Mouse (Mus musculus) gonadal fat pad, adult 2 months (tissue): ENCODE data around the gene Wdr18. TPM values are rescaled to one million over a fixed set of nuclear protein-coding genes. Genes with fewer than 3 reads are reported as not detected.
"Not testable (repeated sequence)": the region's sequence is repeated elsewhere in the genome, so short reads cannot be mapped to it uniquely, and the experiment has no call there.

Experiments used
- DNase-seq: peaks from one replicate; pipeline ENCODE4 v3.0.0-alpha.2; 2012; ENCODE audit warnings: low read depth
- polyA plus RNA-seq: library from polyadenylated mRNA; depleted of rRNA; stranded (reverse); fragments of >200 nt; gene quantifications from 2 replicates; pipeline ENCODE4 v1.2.3, GENCODE M21; 2012

The Wdr18 gene
- polyA plus RNA-seq, 1 experiment = 42.6 TPM

DNA sequence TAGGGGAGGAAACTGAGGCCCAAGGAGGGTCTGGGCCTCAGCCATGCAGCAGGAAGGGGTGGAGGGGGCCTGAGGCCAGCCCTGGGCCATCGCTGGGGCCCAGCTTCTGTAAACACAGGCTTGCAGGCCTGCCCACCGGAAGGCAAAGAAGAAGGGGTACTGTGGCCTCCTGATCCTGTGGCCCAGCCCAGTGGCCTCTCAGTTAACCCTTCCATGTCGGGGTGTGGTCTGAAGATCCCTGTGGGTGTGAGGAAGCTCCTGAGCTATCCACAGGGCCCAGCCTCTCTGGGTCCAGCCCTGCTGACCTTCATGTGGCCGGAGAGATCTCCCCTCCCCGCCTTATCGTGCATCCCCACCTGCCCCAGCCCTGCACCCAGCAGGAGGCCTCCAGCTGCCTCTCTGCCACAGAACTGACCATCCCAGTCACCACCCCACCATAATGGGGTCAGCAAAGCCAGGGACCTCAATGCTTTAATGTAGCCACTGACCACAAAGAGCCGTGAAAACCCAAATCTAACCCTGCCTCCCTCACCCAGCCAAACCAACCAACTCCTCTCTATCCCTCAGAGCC, 13.1 kb upstream of the Wdr18 start:
- DNase-seq = no peak

DNA sequence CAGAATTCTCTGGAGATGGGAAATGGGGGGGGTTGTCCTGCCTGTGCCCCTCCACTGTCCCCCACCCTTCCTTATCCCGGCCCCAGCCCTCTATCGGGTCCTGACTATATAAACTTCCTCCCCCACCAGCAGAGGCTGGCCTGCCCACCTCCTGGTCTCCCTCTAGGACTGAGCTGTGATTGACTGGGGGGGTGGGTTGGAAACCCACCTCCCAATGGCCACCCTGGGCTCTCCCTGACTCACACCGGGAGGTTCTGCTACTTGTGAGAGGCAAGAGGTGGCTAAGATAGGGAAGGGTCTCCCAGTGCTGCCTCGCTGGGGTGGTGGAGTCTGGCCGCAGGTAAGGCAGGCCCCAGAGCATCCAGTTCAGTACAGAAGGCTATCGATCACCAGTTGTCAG, 12.4 kb upstream of the Wdr18 start:
- DNase-seq = no peak

DNA sequence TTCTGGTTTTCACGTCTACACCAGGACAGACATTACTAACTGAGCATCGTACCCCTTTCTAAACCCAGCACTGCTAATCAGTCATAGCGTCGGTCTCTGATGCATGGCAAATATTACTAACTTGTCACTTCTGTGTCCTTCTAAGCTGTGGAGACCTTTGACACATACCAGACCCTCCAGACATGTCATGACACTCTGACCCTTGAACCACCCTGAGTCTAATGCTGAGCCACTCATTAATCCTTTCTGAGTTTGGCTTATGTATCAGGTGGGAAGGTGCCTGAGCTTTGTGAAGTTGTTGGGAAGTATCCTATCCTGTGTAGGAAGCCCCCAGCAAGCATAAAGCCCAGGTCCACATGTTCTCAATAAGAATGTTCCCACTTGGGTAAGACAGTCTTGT, 10.1 kb upstream of the Wdr18 start:
- DNase-seq = no peak

DNA sequence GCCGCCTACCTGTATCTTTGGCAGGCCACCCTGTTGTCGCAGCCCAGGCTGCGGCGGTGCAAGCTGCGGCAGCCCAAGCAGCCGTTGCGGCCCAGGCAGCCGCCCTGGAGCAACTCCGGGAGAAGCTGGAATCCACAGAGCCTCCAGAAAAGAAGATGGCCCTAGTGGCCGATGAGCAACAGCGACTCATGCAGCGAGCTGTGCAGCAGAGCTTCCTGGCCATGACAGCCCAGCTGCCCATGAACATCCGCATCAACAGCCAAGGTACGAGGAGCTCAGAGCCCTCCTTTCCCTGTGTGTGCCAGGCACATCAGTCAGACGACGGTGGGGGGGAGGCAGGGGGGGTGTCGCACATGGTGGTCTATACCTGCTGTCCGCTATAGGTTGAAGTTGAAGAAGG, 9.3 kb upstream of the Wdr18 start:
- no peak for DNase-seq

DNA sequence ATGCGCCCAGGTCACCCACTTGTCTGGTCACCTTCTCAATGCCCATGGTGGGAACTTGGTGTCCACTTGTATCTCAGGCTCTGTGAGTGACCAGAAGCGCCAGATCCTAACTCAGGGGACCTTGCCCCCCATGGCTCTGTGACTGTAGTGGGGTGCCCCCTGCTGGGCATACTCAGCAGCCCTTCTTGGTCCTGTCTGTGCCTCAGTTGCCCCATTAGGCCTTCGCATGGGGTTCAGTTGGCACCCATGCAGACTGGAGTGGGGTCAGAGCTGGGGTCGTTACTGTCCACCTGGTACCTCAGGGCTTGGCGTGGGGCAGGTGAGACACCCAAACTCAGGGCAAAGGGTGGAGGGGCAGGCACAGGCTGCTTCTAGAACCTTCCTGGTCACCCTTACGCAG, 6.0 kb upstream of the Wdr18 start:
- DNase-seq = no peak

DNA sequence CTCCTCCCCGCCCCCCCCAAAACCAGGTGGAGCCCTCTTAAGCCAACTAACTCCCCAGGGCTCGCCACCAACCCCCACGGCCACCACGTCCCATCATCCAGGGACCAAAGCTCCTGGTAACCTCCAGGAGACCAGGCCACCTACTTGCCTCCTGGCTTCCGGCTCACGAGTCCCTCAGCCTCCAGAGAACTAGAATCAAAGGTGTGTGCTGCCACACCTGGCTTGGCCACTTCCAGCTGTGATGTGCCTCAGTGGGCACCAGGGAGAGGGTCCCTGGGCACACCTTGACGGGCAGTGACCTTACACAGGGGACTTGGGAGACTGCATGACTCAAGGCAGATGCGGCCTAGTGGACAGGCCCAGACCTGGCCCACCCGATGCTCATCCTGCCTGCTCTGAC, 4.3 kb upstream of the Wdr18 start:
- no peak for DNase-seq

DNA sequence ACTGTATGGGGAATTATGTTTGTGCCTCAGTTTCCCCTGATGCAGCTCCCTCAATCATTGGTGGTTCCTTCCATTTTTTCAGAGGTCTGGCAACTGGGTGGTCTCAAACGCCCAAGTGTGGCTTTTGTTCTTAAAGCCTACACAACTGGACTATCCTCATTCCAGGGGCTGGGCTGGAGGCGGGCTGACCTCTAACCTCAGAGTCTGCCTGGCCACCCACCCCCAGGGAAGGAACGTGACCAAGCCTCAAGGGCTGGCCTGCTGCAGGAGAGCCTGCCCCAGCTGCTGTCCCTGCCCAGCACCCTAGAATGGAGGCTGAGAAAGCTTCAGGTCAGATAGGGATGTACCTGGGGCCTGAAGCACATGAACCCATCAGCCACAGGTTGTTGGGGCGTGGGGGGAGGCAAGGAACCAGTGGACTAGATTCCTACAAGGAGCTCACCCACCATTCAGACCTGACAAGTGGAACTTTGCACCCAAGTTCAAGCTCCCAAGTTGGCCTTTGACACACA, 3.3 kb upstream of the Wdr18 start:
- no peak for DNase-seq

DNA sequence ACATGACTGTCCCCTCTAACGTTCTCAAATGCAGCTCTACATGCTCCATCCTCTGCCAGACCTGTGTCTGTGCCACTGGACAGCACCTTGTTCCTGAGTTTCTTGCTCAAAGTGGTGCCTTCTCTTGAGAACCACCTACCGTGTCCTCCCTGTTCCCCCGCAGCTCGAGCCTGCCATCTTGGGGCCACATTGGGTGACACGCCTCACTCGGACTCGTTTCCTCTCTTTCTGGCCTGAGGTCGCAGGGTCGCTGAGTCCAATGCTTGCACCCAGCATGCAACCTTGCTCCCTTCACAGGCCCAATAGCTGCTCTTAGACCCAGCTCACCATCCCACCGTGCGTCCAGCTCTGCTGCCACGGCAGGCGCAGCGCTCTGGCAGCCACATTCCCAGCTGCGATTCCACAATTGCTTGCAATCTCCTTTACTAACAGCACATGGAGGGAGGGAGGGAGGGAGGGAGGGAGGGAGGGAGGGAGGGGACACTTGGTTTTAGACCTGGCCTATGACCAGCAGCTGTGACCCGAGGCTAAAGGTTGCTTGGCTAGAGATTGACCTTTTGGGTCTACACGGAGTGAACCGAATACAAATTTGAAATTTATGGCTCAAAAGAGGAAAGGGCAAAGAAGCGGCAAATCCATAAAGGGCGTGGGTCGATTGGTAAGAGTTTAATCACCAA, 1.7 kb upstream of the Wdr18 start:
- no peak for DNase-seq

DNA sequence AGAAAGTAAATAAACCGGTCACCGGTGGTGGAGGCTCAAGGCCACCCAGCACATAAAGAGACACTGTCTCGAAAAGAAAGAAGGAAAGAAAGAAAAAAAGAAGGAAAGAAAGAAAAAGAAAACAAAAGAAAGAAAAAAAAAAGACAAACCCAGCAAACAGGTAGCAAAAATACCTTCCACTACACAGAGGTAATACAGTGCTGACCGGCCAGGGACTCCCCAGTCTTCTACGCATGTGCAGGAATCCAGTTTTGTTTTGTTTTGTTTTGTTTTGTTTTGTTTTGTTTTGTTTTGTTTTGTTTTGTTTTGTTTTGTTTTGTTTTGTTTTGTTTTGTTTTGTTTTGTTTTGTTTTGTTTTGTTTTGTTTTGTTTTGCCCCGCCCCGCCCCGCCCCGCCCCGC, 540 bp upstream of the Wdr18 start:
- DNase-seq = not testable (repeated sequence)

DNA sequence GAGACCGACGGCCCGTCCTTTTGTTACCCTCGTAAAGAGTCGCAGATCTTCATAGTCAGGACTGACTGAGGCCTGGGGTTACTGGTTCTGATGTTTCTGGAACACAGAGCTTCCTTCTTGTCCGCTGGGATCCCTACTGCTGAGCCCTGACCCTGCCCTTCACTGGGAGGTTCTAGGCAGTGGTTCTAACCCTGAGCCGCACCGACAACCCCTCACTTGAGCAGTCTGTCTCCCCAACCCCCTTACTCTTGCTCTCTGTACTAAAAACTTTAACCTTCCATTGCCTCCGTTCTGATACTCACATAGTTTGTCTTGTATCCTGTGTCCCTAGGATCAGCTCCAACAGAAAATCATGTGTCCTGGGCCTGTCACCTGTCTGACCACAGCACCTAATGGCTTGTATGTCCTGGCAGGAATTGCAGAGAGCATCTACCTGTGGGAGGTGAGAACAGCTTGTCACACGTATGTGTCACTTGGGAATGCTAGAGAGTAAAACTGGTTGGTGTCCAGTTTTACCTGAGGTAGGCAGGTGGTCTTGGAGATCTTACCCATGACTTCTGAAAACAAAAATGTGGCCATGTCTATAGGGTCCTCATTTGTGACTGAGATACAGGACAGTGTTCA, 831 bp downstream of the Wdr18 start:
- no peak for DNase-seq

DNA sequence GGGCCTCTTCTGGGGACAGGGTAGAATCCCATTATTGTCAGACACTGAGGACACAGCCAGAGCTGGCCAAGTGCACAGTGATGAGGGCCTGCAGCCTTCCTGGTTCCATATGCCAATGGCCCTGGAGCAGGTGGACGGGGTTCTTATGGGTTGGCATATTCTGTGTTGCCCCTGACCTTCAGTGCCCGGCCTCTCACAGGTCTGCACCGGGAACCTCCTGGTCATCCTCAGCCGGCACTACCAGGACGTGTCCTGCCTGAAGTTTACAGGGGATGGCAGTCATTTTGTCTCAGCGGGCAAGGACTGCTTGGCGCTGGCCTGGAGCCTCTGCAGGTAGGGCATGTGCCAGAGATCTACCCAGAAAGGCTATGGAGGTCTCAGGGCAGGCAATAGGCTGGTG, 4.8 kb downstream of the Wdr18 start:
- no peak for DNase-seq

DNA sequence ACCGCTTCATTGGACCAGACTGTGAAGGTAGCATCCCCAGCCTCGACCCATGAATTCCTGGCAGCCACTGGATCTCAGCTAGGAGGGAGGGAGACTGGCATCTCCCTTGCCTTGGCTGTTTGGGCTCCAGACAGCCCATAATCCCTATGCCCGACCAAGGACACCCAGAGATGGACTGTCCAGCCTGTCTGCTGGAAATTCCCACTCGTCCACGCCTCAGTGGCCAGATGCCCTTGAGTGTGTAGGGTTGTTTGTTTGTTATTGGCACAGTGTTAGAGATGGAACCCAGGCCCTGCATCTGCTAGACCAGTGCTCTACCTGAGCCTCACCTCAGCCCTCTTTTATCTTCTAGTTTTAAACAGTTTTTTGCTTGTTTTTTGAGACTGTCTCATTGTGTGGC, 5.4 kb downstream of the Wdr18 start:
- no peak for DNase-seq

DNA sequence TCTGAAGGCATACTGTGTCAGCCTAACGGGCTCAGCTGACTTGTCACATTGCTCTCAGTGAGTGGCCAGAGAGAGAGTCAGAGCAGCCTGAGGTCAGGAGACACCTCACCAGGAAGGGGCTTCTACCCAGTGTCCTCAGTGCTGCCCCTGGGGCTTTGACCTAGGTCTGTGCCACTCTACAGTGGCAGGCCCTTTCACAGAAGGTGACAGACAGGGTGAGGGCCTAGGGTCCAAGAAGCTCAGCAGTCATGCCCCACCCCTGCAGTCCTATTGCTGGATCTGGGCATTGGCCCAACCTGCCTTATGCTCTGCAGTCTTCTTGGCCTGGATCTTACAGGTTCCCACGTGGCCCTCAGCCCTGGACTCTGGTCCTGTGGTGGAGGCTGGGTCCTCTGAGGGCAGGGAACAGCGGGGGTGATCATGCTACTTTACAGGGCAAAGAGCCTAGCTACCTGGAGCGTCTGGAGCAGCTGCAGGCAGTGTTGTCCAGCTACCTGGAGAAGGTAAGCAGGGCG, 7.0 kb downstream of the Wdr18 start:
- DNase-seq = no peak

DNA sequence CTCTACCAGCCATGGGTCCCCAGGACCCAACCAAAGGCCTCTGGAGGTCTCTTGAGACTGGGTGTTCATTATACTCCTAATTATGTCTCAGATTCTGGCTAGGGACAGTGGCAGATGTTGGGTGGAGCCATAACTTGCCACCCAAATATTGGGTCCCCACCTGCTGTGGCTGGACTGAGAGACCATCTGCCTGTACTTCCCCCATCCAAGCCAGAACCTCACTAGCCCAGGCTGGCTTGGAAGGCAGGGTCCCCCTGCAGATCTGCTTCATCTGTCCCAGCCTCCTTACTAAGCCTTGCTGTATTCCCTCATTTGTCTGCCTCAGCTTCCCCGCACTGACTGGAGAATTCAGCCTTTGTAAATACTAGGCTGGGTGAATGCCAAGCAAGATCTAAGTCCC, 8.2 kb downstream of the Wdr18 start:
- no peak for DNase-seq

DNA sequence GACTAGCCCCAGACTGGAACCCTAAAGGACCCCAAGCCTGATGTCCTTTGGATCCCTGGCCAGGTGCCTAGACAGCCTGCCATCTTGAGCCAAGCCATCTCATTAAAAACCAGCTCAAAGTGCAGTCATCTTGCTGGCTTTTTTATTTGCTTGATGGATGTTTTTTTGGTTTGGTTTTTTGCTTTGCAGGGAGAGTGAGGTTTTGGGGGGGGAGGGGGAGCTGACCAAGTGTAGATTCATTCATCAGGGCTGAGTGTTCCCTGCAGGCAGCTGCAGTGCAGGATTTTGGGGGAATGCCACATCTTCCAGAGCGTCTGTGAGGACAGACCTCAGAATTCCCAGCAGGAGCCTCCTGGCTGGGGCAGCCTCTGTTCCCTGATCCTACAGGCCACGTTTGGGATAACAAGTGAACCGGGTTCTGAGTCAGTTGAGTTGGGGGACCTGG, 9.2 kb downstream of the Wdr18 start:
- DNase-seq = no peak

DNA sequence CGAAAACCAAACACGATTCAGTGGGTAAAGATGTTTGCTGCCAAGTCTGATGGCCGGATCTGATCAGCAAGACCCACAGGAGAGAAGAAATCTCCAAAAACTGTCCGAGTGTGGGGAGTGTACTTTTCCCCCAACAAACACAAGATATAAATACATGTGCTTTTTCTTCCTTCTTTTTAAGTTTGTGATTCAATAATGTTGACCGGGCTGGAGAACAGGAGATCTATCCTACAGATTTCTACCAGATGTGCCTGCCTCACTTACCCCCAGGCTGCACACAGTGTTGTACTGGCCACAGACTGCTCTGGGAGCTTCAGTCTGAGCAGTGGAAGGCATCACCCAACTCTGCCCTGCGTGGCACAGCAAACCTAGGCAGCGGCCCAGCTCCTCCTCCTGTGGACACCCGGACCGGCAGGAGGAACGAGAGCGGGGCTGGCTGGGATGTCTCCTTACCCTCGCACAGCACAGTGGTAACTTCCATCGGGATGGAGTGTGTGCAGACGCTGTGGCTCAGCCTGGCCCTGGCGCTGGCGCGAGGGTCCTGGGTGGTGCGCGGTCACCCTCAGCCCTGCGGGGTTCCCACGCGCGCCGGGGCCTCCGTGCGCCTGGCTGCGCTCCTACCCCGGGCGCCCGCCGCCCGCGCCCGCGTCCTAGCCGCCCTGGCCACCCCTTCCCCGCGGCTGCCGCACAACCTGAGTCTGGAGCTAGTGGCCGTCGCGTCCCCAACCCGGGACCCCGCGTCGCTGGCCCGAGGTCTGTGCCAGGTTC, 10.6 kb downstream of the Wdr18 start, which contains the start of gene Grin3b:
TSS of gene Grin3b (plus strand) at position 301 of the 768 bp plus-strand sequence.
- DNase-seq = no peak

DNA sequence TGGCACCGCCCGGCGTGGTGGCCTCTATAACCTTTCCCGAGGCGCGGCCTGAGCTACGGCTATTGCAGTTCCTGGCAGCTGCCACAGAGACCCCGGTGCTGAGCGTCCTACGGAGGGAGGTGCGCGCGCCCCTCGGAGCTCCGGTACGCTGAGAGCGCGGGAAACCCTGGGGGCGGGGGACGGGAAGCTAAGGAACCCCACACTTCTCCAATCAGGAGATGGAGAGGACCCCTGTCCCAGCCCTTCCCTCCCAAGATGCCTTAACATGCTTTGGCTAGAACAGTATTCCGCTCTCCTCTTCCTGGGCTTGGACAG, 11.2 kb downstream of the Wdr18 start:
- no peak for DNase-seq

DNA sequence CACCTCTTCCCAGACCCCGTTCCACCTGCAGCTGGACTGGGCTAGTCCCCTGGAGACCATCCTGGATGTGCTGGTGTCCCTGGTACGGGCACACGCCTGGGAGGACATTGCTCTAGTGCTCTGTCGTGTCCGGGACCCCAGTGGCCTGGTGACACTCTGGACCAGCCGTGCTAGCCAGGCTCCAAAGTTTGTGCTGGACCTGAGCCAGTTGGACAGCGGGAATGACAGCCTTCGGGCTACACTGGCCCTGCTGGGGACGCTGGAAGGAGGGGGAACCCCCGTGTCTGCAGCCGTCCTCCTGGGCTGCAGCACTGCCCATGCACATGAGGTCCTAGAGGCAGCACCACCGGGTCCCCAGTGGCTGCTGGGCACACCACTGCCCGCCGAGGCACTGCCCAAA, 12.9 kb downstream of the Wdr18 start:
- no peak for DNase-seq

DNA sequence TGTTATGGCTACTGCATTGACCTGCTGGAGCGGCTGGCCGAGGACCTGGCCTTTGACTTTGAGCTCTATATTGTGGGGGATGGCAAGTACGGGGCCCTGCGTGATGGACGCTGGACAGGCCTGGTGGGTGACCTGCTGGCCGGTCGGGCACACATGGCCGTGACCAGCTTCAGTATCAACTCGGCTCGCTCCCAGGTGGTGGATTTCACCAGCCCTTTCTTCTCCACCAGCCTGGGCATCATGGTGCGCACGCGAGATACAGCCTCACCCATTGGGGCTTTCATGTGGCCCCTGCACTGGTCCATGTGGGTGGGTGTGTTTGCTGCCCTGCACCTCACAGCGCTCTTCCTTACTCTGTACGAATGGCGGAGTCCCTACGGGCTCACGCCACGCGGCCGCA, 14.1 kb downstream of the Wdr18 start:
- no peak for DNase-seq

DNA sequence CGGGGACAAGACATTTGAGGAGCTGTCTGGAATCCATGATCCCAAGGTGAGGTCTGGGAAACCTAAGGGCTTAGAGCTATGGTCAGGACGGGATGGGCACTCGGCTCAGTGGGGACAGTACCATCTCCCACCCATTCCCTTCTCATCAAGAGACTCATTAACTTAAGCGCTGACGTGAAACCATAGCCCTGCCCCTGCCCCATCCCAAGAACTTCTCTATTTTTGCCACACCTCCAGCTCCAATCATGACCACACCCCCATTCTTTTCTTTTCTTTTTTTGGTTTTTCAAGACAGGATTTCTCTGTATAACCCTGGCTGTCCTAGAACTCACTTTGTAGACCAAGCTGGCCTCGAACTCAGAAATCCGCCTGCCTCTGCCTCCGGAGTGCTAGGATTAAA, 14.7 kb downstream of the Wdr18 start:
- DNase-seq = no peak

DNA sequence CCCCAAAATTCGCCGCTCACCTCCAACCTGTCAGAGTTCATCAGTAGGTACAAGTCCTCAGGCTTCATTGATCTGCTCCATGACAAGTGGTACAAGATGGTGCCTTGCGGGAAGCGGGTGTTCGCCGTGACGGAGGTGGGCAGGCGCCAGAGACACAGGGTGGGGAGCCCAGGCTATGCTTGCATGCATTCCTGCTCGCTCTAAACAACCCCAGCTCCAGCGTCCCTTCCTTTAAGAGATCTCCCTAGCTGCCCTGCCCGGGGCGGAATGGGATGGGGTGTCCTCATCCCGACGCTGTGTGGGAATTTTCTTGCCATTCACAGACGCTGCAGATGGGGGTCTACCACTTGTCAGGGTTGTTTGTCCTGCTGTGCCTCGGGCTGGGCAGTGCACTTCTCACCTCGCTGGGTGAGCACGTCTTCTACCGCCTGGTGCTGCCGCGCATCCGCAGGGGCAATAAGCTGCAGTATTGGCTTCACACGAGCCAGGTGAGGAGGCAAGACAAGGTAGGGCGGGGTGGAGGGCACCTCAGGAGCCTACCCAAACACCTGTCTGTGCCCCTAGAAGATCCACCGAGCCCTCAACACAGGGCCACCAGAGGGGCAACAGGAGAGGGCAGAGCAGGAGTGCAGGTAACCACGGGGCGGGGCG, 16.2 kb downstream of the Wdr18 start:
- no peak for DNase-seq

DNA sequence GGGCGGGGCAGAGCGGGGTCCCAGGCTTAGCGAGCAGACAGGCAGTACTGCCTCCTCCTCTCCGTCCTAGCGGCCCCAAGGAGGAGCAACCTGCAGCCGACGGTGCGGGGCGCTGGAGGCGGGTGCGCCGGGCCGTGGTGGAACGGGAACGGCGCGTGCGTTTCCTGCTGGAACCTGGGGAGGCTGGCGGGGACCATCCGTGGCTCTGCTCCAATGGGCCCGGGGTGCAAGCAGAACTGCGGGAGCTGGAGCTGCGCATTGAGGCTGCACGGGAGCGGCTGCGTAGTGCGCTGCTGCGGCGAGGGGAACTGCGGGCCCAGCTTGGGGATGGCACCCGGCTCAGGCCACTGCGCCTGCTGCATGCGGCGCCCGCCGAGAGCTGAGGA, 16.8 kb downstream of the Wdr18 start:
- no peak for DNase-seq
